Mouse (Mus musculus) adipose tissue, adult 10 weeks (tissue): ENCODE data around the gene Gm28171. TPM values are rescaled to one million over a fixed set of nuclear protein-coding genes. Genes with fewer than 3 reads are reported as not detected.

Experiments
- polyA plus RNA-seq: library from polyadenylated mRNA; stranded (reverse); fragments of 350-450 nt; fragmentation: Illumina TruSeq; extraction: RNeasy Lipid Tissue Mini Kit (QIAGEN cat#74804); gene quantifications from one replicate; pipeline ENCODE4 v1.2.3, GENCODE M21; 2014; ENCODE audit warnings: low read depth, low replicate concordance

Gene Gm28171
- not detected for polyA plus RNA-seq

GRCm38 (mm10) chrY:5793095-5793494 lies at the start of gene Gm28171:
Gene Gm28171, plus strand, starts transcription at chrY:5793395.

Other genes starting within 250 kb of the Gm28171 start
- gene Gm21854, start 136.4 kb upstream of the Gm28171 start, polyA plus RNA-seq = not detected
- gene Gm20914, start 67.4 kb upstream of the Gm28171 start, polyA plus RNA-seq = not detected
- not detected for gene Gm21778, start 149.1 kb downstream of the Gm28171 start, polyA plus RNA-seq